Mouse (Mus musculus): Measurements from ENCODE around the gene Nlrc5.

DNA sequence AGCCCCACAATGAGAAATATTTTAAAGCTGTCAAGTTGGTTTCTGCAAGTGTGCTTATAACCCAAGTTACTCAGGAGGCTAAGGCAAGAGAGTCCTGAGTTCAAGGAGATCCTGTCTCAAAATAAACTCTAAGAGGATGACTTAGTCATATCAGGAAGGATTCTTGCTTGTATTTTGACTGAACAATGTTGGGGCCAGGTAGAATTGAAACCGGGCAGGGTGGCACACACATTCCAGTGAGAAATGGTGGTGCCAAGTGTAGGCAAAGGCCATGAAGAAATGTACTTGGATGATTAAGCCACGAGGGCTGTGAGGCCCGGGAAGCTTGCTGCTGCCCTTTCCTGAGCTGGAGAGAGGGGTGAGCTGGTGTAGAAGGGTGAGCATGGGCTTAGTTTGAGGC lies 13.0 kb downstream of the Nlrc5 start:
- TF ChIP-seq CTCF (IDR thresholded peaks at IDR 0.05; ENCODE audit: borderline replicate concordance, control insufficient read depth, extremely low read depth, insufficient read depth, low read length, poor library complexity) (no peak), POLR2A (IDR thresholded peaks at IDR 0.05; ENCODE audit: control insufficient read depth, extremely low read depth, insufficient read depth, low read length, poor library complexity) (no peak)

All from thymus, adult 2 months (tissue).